Mouse (Mus musculus) embryonic facial prominence, embryonic 13.5 days (tissue): ENCODE measurements around the gene Tnfsf15. TPM values are rescaled to one million over a fixed set of nuclear protein-coding genes. Genes with fewer than 3 reads are reported as not detected.

Source experiments
- ATAC-seq: fragments of 200-750 bp; cut with Nextera tagmentation; 2 replicates; pipeline ENCODE4 v1.8.0; 2017; ENCODE audit warnings: low read depth; ENCODE audit not compliant: insufficient number of reproducible peaks, insufficient read depth, low FRiP score, low TSS enrichment
- H3K27ac ChIP-seq: fragments of 300-500 bp; sonication (generic); 2 replicates; pipeline ENCODE4 v1.5.1; 2015; ENCODE audit warnings: moderate library complexity, mild to moderate bottlenecking, inconsistent platforms
- H3K27me3 ChIP-seq: fragments of 300-500 bp; sonication (generic); 2 replicates; pipeline ENCODE4 v1.6.1; 2015; ENCODE audit warnings: mild to moderate bottlenecking, inconsistent platforms
- H3K36me3 ChIP-seq: fragments of 300-500 bp; sonication (generic); 2 replicates; pipeline ENCODE4 v1.6.1; 2015; ENCODE audit warnings: mild to moderate bottlenecking, inconsistent platforms
- H3K4me1 ChIP-seq: fragments of 300-500 bp; sonication (generic); 2 replicates; pipeline ENCODE4 v1.6.1; 2015; ENCODE audit warnings: inconsistent platforms
- H3K4me2 ChIP-seq: fragments of 300-500 bp; sonication (generic); 2 replicates; pipeline ENCODE4 v1.6.1; 2015; ENCODE audit warnings: moderate library complexity, mild to moderate bottlenecking, inconsistent platforms
- H3K4me3 ChIP-seq: fragments of 300-500 bp; sonication (generic); 2 replicates; pipeline ENCODE4 v1.5.1; 2015; ENCODE audit warnings: mild to moderate bottlenecking, inconsistent platforms
- H3K9ac ChIP-seq: fragments of 300-500 bp; sonication (generic); 2 replicates; pipeline ENCODE4 v1.6.1; 2015; ENCODE audit warnings: mild to moderate bottlenecking, inconsistent platforms
- H3K9me3 ChIP-seq: fragments of 300-500 bp; sonication (generic); 2 replicates; pipeline ENCODE4 v1.6.1; 2016; ENCODE audit warnings: inconsistent platforms
- WGBS: fragments of 180-500 bp; shearing (Covaris S2); methylation state at CpG from one replicate; pipeline ENCODE4 v1.1.7; 2015; ENCODE audit warnings: mixed read lengths; 5-methylcytosine and 5-hydroxymethylcytosine counted together
- polyA plus RNA-seq: library from polyadenylated mRNA; unstranded; fragments of >200 nt; fragmentation: Nextera tagmentation; extraction: Ambion mirVana; gene quantifications from 2 replicates; pipeline ENCODE4 v1.2.1, GENCODE M21; 2015

Tnfsf15 gene
- polyA plus RNA-seq, 1 experiment from 2014 or later, result not detected

- H3K9me3 ChIP-seq, result no peaks in the 10 kb centered on the region
- ATAC-seq, result no peak
- H3K27me3 ChIP-seq, result no peaks in the 10 kb centered on the region
- 92% methylated on average over 3 of the region's 3 CpGs for WGBS
- H3K36me3 ChIP-seq, result no peaks in the 10 kb centered on the region
- H3K4me2 ChIP-seq, result no peak overlapping the region
- no peak overlapping the region for H3K9ac ChIP-seq
- no peak overlapping the region for H3K27ac ChIP-seq
- no peak overlapping the region for H3K4me3 ChIP-seq
- H3K4me1 ChIP-seq, result no peaks in the 10 kb centered on the region
Measured at GRCm38 (mm10) chr4:63681557-63681956, 63.4 kb downstream of the Tnfsf15 start.

Other genes with a start within 250 kb of the Tnfsf15 start
- 4.2 and 5.9 TPM in 2 replicates for gene Whrn, start 249.1 kb downstream of the Tnfsf15 start, polyA plus RNA-seq
- 315 and 316 TPM in 2 replicates for gene Atp6v1g1, start 200.3 kb downstream of the Tnfsf15 start, polyA plus RNA-seq
- gene Tmem268, start 186.3 kb downstream of the Tnfsf15 start, polyA plus RNA-seq, result 10.7 and 11.1 TPM in 2 replicates
- not detected in 2 replicates for gene Gm11213, start 139.9 kb downstream of the Tnfsf15 start, polyA plus RNA-seq
- not detected in 2 replicates for gene Tex48, start 122.7 kb downstream of the Tnfsf15 start, polyA plus RNA-seq
- gene Gm11214, start 81.7 kb downstream of the Tnfsf15 start, polyA plus RNA-seq, result not detected in 2 replicates
- 0.08 TPM in 1 of 2 replicates, not detected in the other for gene Tnfsf8, start 116.2 kb upstream of the Tnfsf15 start, polyA plus RNA-seq